Mouse (Mus musculus) MEL (cell line): Measurements from ENCODE around the gene Prkcz. TPM values are rescaled to one million over a fixed set of nuclear protein-coding genes. Genes with fewer than 3 reads are reported as not detected.

ENCODE experiments used
- DNase-seq: peaks from one replicate; pipeline ENCODE4 v3.0.0; 2011; ENCODE audit warnings: low read depth, low spot score
- H3K27ac ChIP-seq: 2 replicates; pipeline ENCODE4 v1.5.1; 2012; ENCODE audit warnings: low read depth, mild to moderate bottlenecking, control low read depth, low read length, moderate library complexity; ENCODE audit not compliant: control insufficient read depth
- H3K27me3 ChIP-seq, 2 experiments: fragments of 150-350 bp in 1 of 2; sonication (generic) in 1 of 2; 2 replicates each; pipeline ENCODE4 v1.6.1; 2012; ENCODE audit warnings: low read length in 2 of 2, mild to moderate bottlenecking in 2 of 2, improper control_type of control experiment in 1 of 2, moderate library complexity in 1 of 2; ENCODE audit not compliant: insufficient read depth in 2 of 2, control insufficient read depth in 1 of 2
- H3K36me3 ChIP-seq, 2 experiments: 2 replicates each; pipeline ENCODE4 v1.6.1; 2012 to 2014; ENCODE audit warnings: low read length in 2 of 2, improper control_type of control experiment in 1 of 2, inconsistent platforms in 1 of 2, mild to moderate bottlenecking in 1 of 2; ENCODE audit not compliant: insufficient read depth in 2 of 2, control insufficient read depth in 1 of 2
- H3K4me1 ChIP-seq, 2 experiments: fragments of 150-350 bp in 1 of 2; sonication (generic) in 1 of 2; 2 replicates each; pipeline ENCODE4 v1.6.1; 2012; ENCODE audit warnings: low read length in 2 of 2, improper control_type of control experiment in 1 of 2, mild to moderate bottlenecking in 1 of 2; ENCODE audit not compliant: insufficient read depth in 2 of 2, control insufficient read depth in 1 of 2
- H3K4me3 ChIP-seq, 2 experiments: fragments of 150-350 bp in 1 of 2; sonication (generic) in 1 of 2; 2 replicates each; pipeline ENCODE4 v1.5.1; 2012; ENCODE audit warnings: low read depth in 2 of 2, low read length in 2 of 2, mild to moderate bottlenecking in 2 of 2, moderate library complexity in 2 of 2, control low read depth in 1 of 2, improper control_type of control experiment in 1 of 2; ENCODE audit not compliant: control insufficient read depth in 1 of 2, insufficient read depth in 1 of 2
- H3K79me2 ChIP-seq: 2 replicates; pipeline ENCODE4 v1.6.1; 2012; ENCODE audit warnings: mild to moderate bottlenecking, low read length, moderate library complexity; ENCODE audit not compliant: control insufficient read depth, poor library complexity, insufficient read depth
- H3K9ac ChIP-seq: 2 replicates; pipeline ENCODE4 v1.6.1; 2012; ENCODE audit warnings: low read depth, mild to moderate bottlenecking, control low read depth, low read length, moderate library complexity; ENCODE audit not compliant: control insufficient read depth, poor library complexity, severe bottlenecking
- H3K9me3 ChIP-seq: fragments of 150-350 bp; sonication (generic); replicated peaks from 2 replicates; pipeline ENCODE4 v1.6.1; 2012; ENCODE audit warnings: mild to moderate bottlenecking, low read length, improper control_type of control experiment, moderate library complexity; ENCODE audit not compliant: insufficient read depth
- CHD1 ChIP-seq: IDR thresholded peaks from 2 replicates; pipeline ENCODE4 v1.6.1; 2012; ENCODE audit warnings: low read depth, mild to moderate bottlenecking, inconsistent platforms, low read length, improper control_type of control experiment
- CHD2 ChIP-seq: IDR thresholded peaks from 2 replicates; pipeline ENCODE4 v1.6.1; 2011; ENCODE audit warnings: low read length, improper control_type of control experiment
- ELF1 ChIP-seq: IDR thresholded peaks from 2 replicates; pipeline ENCODE4 v1.6.1; 2014; ENCODE audit warnings: low read depth, mild to moderate bottlenecking, inconsistent platforms, low read length, improper control_type of control experiment, moderate library complexity
- EP300 ChIP-seq, 2 experiments: IDR thresholded peaks; 2 replicates each; pipeline ENCODE4 v1.6.1; 2011; ENCODE audit warnings: improper control_type of control experiment in 2 of 2, low read length in 2 of 2, low read depth in 1 of 2, mild to moderate bottlenecking in 1 of 2
- GATA1 ChIP-seq: IDR thresholded peaks from 2 replicates; pipeline ENCODE4 v1.6.1; 2011; ENCODE audit warnings: low read depth, low read length, improper control_type of control experiment
- HCFC1 ChIP-seq: IDR thresholded peaks from 2 replicates; pipeline ENCODE4 v1.6.1; 2012; ENCODE audit warnings: low read depth, mild to moderate bottlenecking, inconsistent platforms, low read length, improper control_type of control experiment, moderate library complexity
- MAX ChIP-seq: IDR thresholded peaks from 2 replicates; pipeline ENCODE4 v1.6.1; 2011; ENCODE audit warnings: low read length, improper control_type of control experiment
- MYB ChIP-seq: IDR thresholded peaks from 2 replicates; pipeline ENCODE4 v1.6.1; 2011; ENCODE audit warnings: mild to moderate bottlenecking, low read depth, low read length, improper control_type of control experiment
- MYC ChIP-seq: IDR thresholded peaks from 2 replicates; pipeline ENCODE4 v1.6.1; 2011; ENCODE audit warnings: low read depth, mild to moderate bottlenecking, low read length, improper control_type of control experiment, moderate library complexity
- NELFE ChIP-seq: IDR thresholded peaks from 2 replicates; pipeline ENCODE4 v1.6.1; 2011; ENCODE audit warnings: low read depth, low read length, improper control_type of control experiment
- POLR2A ChIP-seq, 2 experiments: IDR thresholded peaks; 2 replicates each; pipeline ENCODE4 v1.6.1; 2011 to 2012; ENCODE audit warnings: low read length in 2 of 2, mild to moderate bottlenecking in 2 of 2, control low read depth in 1 of 2, improper control_type of control experiment in 1 of 2, low read depth in 1 of 2, moderate library complexity in 1 of 2; ENCODE audit not compliant: control insufficient read depth in 1 of 2, insufficient read depth in 1 of 2, poor library complexity in 1 of 2
- POLR2AphosphoS5 ChIP-seq: IDR thresholded peaks from 2 replicates; pipeline ENCODE4 v1.6.1; 2012; ENCODE audit warnings: low read depth, borderline replicate concordance, mild to moderate bottlenecking, inconsistent platforms, low read length, moderate library complexity, mixed read lengths
- RCOR1 ChIP-seq: IDR thresholded peaks from 2 replicates; pipeline ENCODE4 v1.6.1; 2012; ENCODE audit warnings: low read depth, mild to moderate bottlenecking, inconsistent platforms, low read length, improper control_type of control experiment
- SMC3 ChIP-seq: IDR thresholded peaks from 2 replicates; pipeline ENCODE4 v1.6.1; 2011; ENCODE audit warnings: low read depth, low read length, improper control_type of control experiment
- USF1 ChIP-seq: IDR thresholded peaks from 2 replicates; pipeline ENCODE4 v1.6.1; 2014; ENCODE audit warnings: low read depth, mild to moderate bottlenecking, inconsistent platforms, low read length, improper control_type of control experiment, moderate library complexity
- ZC3H11A ChIP-seq: IDR thresholded peaks from 2 replicates; pipeline ENCODE4 v1.6.1; 2012; ENCODE audit warnings: low read depth, mild to moderate bottlenecking, inconsistent platforms, low read length, improper control_type of control experiment
- ZKSCAN1 ChIP-seq: IDR thresholded peaks from 2 replicates; pipeline ENCODE4 v1.6.1; 2012; ENCODE audit warnings: low read depth, mild to moderate bottlenecking, inconsistent platforms, low read length, improper control_type of control experiment, moderate library complexity
- ZNF384 ChIP-seq: IDR thresholded peaks from 2 replicates; pipeline ENCODE4 v1.6.1; 2012; ENCODE audit warnings: low read depth, mild to moderate bottlenecking, inconsistent platforms, low read length, improper control_type of control experiment
- polyA plus RNA-seq, 2 experiments: library from polyadenylated mRNA; stranded (reverse) in 1 of 2; unstranded in 1 of 2; fragments of >175 nt in 1 of 2; fragments of >200 nt in 1 of 2; gene quantifications; 2 replicates each; pipeline versions ENCODE4 v1.2.1 to v1.2.4; 2012; ENCODE audit warnings: low replicate concordance in 2 of 2, low read depth in 1 of 2; ENCODE audit not compliant: insufficient read length in 2 of 2, insufficient read depth in 1 of 2, missing spikeins in 1 of 2
- total RNA-seq: library from RNA; depleted of rRNA; stranded (reverse); fragments of 300-350 nt; gene quantifications from 2 replicates; pipeline ENCODE4 v1.2.3, GENCODE M21; 2012

Prkcz gene
- total and polyA plus RNA-seq, 3 experiments = 0.12 to 0.92 TPM; not detected in 1

GRCm38 (mm10) chr4:155282231-155282630 lies 78.9 kb downstream of the Prkcz start:
- H3K27ac ChIP-seq = no peak overlapping the region
- H3K27me3 ChIP-seq = peaks cover 0 to 1% of the 10 kb centered on the region in 2 experiments; a peak in 1 of 4 replicates
- H3K9ac ChIP-seq = no peak overlapping the region

GRCm38 (mm10) chr4:155281652-155282051 lies 79.5 kb downstream of the Prkcz start:
- no peak overlapping the region for H3K9ac ChIP-seq
- H3K27me3 ChIP-seq = peaks cover 0 to 1% of the 10 kb centered on the region in 2 experiments; a peak in 1 of 4 replicates
- no peak overlapping the region for H3K27ac ChIP-seq
- no peak for TF ChIP-seq MYB
- TF ChIP-seq NELFE = no peak
- H3K79me2 ChIP-seq = no peaks in the 10 kb centered on the region
- peaks cover 0 to 3% of the 10 kb centered on the region in 2 experiments; a peak in 2 of 4 replicates for H3K36me3 ChIP-seq
- H3K4me1 ChIP-seq = peaks cover 0 to 16% of the 10 kb centered on the region in 2 experiments; a peak in 2 of 4 replicates
- no peaks in the 10 kb centered on the region for H3K9me3 ChIP-seq
- peak; percentile 35 for DNase-seq
- H3K4me3 ChIP-seq = no peak overlapping the region

More at GRCm38 (mm10) chr4:155282231-155282630, 78.9 kb downstream of the Prkcz start:
- Histone ChIP-seq H3K36me3 (peaks cover 0 to 3% of the 10 kb centered on the region in 2 experiments; a peak in 2 of 4 replicates), H3K79me2 (no peaks in the 10 kb centered on the region), H3K4me3 (no peak overlapping the region), H3K4me1 (peaks cover 0 to 16% of the 10 kb centered on the region in 2 experiments; a peak in 2 of 4 replicates), H3K9me3 (no peaks in the 10 kb centered on the region)
- no peak for TF ChIP-seq POLR2AphosphoS5
- TF ChIP-seq ZNF384 = no peak
- TF ChIP-seq POLR2A (IDR thresholded peaks at IDR 0.05; ENCODE audit: control insufficient read depth in 1 of 2, insufficient read depth in 1 of 2, low read depth in 1 of 2, low read length in 2 of 2, poor library complexity in 1 of 2) = no peak
- no peak for TF ChIP-seq CHD2
- TF ChIP-seq ZC3H11A = no peak
- TF ChIP-seq MAX = no peak
- no peak for TF ChIP-seq CHD1
- no peak for TF ChIP-seq MYC
- TF ChIP-seq EP300 (IDR thresholded peaks at IDR 0.05; ENCODE audit: low read depth in 1 of 2, low read length in 2 of 2) = no peak
- TF ChIP-seq HCFC1 = no peak
- no peak for TF ChIP-seq ELF1
- no peak for TF ChIP-seq USF1
- no peak for TF ChIP-seq ZKSCAN1
- TF ChIP-seq GATA1 = no peak
- DNase-seq = no peak

GRCm38 (mm10) chr4:155281227-155281626 lies 79.9 kb downstream of the Prkcz start:
- Histone ChIP-seq H3K9ac (no peak overlapping the region), H3K4me1 (peaks cover 0 to 16% of the 10 kb centered on the region in 2 experiments; a peak in 2 of 4 replicates)

More at GRCm38 (mm10) chr4:155281227-155281626, 79.9 kb downstream of the Prkcz start:
- Histone ChIP-seq H3K4me3 (no peak overlapping the region), H3K79me2 (no peaks in the 10 kb centered on the region), H3K36me3 (peaks cover 0 to 3% of the 10 kb centered on the region in 2 experiments; a peak in 2 of 4 replicates), H3K27me3 (peaks cover 0 to 1% of the 10 kb centered on the region in 2 experiments; a peak in 1 of 4 replicates), H3K9me3 (no peaks in the 10 kb centered on the region), H3K27ac (no peak overlapping the region)
- DNase-seq = no peak
- no peak for TF ChIP-seq SMC3
- no peak for TF ChIP-seq USF1
- TF ChIP-seq RCOR1 = no peak
- TF ChIP-seq ZKSCAN1 = no peak
